Mouse (Mus musculus) heart, postnatal 25 days (tissue): ENCODE results near the gene Gm8279. TPM values are rescaled to one million over a fixed set of nuclear protein-coding genes. Genes with fewer than 3 reads are reported as not detected.
"Not testable (repeated sequence)": the region's sequence is repeated elsewhere in the genome, so short reads cannot be mapped to it uniquely, and the experiment has no call there.

Experiments used
- DNase-seq: peaks from one replicate; pipeline ENCODE4 v3.0.0; 2022; ENCODE audit warnings: low spot score
- intact Hi-C: fragments of 180-260 bp; cut with DNase I; formaldehyde crosslinking; loops from one replicate; pipeline ENCODE4 v1.15.1; 2025
- total RNA-seq, 2 experiments: library from RNA; stranded (reverse); gene quantifications; 2 replicates each; pipeline ENCODE4 v1.2.3; 2021

The Gm8279 gene
- total RNA-seq, result not detected

DNA sequence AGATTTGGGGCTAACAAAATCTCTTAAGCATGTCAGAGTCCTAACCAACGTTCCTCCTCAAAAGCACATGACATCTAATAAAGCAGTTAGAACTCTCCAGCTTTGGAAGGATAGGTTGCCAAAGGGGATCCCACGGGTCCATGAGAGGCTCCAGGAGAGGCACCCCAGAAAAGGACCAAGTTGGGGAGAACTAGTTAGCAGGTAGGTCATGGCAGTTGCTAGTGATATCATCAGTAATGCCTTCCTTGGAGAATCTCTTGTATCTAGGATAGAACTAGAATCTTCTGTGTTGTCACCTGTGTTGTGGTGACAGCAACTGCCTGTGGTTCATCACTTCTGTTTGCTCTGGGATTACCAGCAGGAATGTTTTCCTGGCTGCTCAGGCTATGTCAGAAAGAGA is at the start of gene Gm8279:
Gene Gm8279 (plus strand): TSS at position 301 of the 400 bp plus-strand sequence.
- intact Hi-C loops, DNase-seq: not testable (repeated sequence)

DNA sequence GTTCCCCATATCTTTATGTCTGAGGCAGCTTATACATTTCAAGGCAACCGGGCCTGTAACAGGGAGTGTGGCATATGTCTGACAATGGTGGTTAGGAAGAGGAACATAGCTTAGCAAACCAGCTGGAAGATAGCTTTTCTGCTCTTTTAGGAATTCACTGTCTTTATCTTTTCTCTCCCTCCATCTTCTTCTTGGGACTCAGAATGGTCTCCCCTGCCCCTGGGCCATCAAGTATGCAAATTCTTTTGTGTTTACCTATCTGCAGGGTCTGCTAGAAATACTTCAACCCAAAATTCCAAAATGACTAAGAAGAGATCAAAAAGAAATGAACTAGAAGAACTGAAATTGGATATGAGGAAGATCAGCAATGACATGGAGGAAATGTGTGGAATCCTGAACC is 32.9 kb downstream of the Gm8279 start, which contains the start of gene Gm3317:
Gene Gm3317 (plus strand): TSS at position 301 of the 400 bp plus-strand sequence.
- intact Hi-C loops, DNase-seq: not testable (repeated sequence)

DNA sequence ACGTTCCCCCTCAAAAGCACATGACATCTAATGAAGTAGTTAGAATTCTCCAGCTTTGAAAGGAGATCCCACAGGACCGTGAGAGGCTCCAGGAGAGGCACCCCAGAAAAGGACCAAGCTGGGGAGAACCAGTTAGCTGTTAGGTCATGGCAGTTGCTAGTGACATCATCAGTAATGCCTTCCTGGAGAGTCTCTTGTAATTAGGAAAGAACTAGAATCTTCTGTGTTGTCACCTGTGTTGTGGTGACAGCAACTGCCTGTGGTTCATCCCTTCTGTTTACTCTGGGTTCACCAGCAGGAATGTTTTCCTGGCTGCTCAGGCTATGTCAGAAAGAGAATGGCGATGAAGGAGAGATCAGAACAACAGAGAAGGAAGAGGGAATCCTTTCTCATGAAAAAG is 54.2 kb downstream of the Gm8279 start, which contains the start of gene Gm8271:
Gene Gm8271 (plus strand): TSS at position 301 of the 400 bp plus-strand sequence.
- DNase-seq, intact Hi-C loops: not testable (repeated sequence)

Other genes with a start within 250 kb of the Gm8279 start
- gene Gm3278, start 239.1 kb upstream of the Gm8279 start, total RNA-seq, result under 1 TPM in 1 of 2 experiments, not detected in 1; 0.25 TPM
- not detected for gene Gm8297, start 147.6 kb upstream of the Gm8279 start, total RNA-seq
- not detected for gene Gm3298, start 115.6 kb upstream of the Gm8279 start, total RNA-seq
- gene 4930555G01Rik, start 80.9 kb upstream of the Gm8279 start, total RNA-seq, result not detected
- gene Gm8281, start 60.5 kb upstream of the Gm8279 start, total RNA-seq, result under 1 TPM; 0.21 to 0.50 TPM
- not detected for gene Gm3317, start 33.0 kb downstream of the Gm8279 start, total RNA-seq
- gene Gm8271, start 54.3 kb downstream of the Gm8279 start, total RNA-seq, result not detected
- not detected for gene Gm3526, start 129.1 kb downstream of the Gm8279 start, total RNA-seq
- not detected for gene Gm3542, start 203.4 kb downstream of the Gm8279 start, total RNA-seq